In the genomic region with DNA sequence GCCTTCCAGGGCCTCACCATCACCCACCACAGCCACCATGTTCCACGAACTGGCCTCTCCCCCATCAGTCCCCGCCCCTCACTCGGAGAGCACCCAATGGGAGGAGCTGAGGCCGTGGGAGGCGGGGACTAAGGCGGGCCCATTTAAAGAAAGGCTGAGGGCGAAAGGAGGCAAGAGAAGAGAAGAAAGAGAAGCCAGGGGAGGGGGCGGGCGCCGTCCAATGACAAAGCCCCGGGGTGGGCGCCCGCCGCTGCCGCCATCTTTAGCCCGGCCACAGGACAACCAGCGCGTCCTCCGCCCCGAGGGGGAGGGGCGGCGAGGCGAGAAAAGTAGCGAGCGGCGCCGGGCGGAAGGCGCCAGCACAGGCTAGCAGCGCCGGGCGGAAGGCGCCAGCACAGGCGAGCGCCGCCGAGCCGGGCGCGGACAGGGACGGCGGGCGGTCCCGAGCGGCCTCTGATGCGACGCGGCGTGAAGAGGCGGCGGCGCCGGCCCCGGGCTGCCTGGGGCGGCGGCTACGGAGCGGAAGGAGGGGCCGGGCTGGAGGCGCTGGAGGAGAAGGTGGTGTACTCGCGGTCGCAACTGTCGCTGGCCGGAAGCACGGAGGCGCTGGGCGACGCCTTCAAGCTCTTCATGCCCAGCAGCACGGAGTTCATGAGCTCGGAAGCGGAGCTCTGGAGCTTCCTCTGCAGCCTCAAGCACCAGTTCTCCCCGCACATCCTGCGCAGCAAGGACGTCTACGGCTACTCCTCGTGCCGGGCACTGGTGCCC, we compare ENCODE assay signal across 8 mouse cellular contexts. TPM values are rescaled to one million over a fixed set of nuclear protein-coding genes. Genes with fewer than 3 reads are reported as not detected.
DNase-seq lines count a peak whose midpoint lies in the region; ATAC-seq and TF ChIP-seq lines count a peak whose summit lies in the region.

A gene (plus strand): TSS at position 177 of the 768 bp plus-strand sequence.

- H3K9me3 ChIP-seq in forebrain, embryonic 11.5 days (ENCODE audit: control insufficient read depth, low read length): no peaks in the 10 kb centered on the region
- no peaks in the 10 kb centered on the region for H3K9me3 ChIP-seq in heart, embryonic 16.5 days (replicated peaks; ENCODE audit: control insufficient read depth, low read length)
- no peaks in the 10 kb centered on the region for H3K9me3 ChIP-seq in liver, embryonic 16.5 days (replicated peaks; ENCODE audit: control insufficient read depth, low read length)
- H3K9me3 ChIP-seq in neural tube, embryonic 13.5 days: no peaks in the 10 kb centered on the region

- H3K27me3 ChIP-seq in forebrain, embryonic 11.5 days (ENCODE audit: control insufficient read depth, insufficient read depth, low read length): no peaks in the 10 kb centered on the region
- H3K27me3 ChIP-seq in heart, embryonic 16.5 days (ENCODE audit: control insufficient read depth, insufficient read depth, low read length): no peaks in the 10 kb centered on the region
- H3K27me3 ChIP-seq in liver, embryonic 16.5 days (ENCODE audit: control insufficient read depth, insufficient read depth, low read depth, low read length): no peaks in the 10 kb centered on the region; the same call in 1 of the 2 replicates
- no peaks in the 10 kb centered on the region for H3K27me3 ChIP-seq in neural tube, embryonic 13.5 days
- H3K27me3 ChIP-seq in testis, adult 2 months (ENCODE audit: control insufficient read depth, insufficient read depth, low read length): no peaks in the 10 kb centered on the region

- H3K4me3 ChIP-seq in forebrain, embryonic 11.5 days (ENCODE audit: low read depth, low read length): peak within 1 kb of the TSS; percentile 81
- peak within 1 kb of the TSS; percentile 90 for H3K4me3 ChIP-seq in heart, embryonic 16.5 days (ENCODE audit: low read length)
- H3K4me3 ChIP-seq in liver, embryonic 16.5 days (ENCODE audit: low read depth, low read length): peak within 1 kb of the TSS; percentile 83
- peak within 1 kb of the TSS; percentile 87 for H3K4me3 ChIP-seq in neural tube, embryonic 13.5 days
- peak within 1 kb of the TSS; percentile 95 for H3K4me3 ChIP-seq in testis, adult 2 months (ENCODE audit: control insufficient read depth, low read depth, low read length)

- WGBS in forebrain, embryonic 11.5 days: 1% methylated on average over 60 of the region's 78 CpGs
- under 1% methylated on average over 68 of the region's 78 CpGs for WGBS in heart, embryonic 16.5 days
- 0% methylated on average over 68 of the region's 78 CpGs for WGBS in liver, embryonic 16.5 days (ENCODE audit: insufficient replicate concordance)
- 1% methylated on average over 72 of the region's 78 CpGs for WGBS in neural tube, embryonic 13.5 days

- H3K36me3 ChIP-seq in forebrain, embryonic 11.5 days (ENCODE audit: control insufficient read depth, insufficient read depth, low read length): no peaks in the 10 kb centered on the region; the same call in 1 of the 2 replicates
- no peaks in the 10 kb centered on the region for H3K36me3 ChIP-seq in heart, embryonic 16.5 days (ENCODE audit: control insufficient read depth, insufficient read depth)
- H3K36me3 ChIP-seq in liver, embryonic 16.5 days (ENCODE audit: control insufficient read depth, insufficient read depth): no peaks in the 10 kb centered on the region; the same call in 1 of the 2 replicates
- peaks cover 5% of the 10 kb centered on the region; the same call in 1 of the 2 replicates for H3K36me3 ChIP-seq in neural tube, embryonic 13.5 days
- no peaks in the 10 kb centered on the region for H3K36me3 ChIP-seq in testis, adult 2 months (ENCODE audit: control insufficient read depth, insufficient read depth, low read length)

- TF ChIP-seq POLR2A in testis, adult 2 months (IDR thresholded peaks at IDR 0.05; ENCODE audit: control insufficient read depth, low read depth, low read length): peak; percentile 61

- peak; percentile 67 to 78 for DNase-seq in CD8-positive naive resting alpha-beta T cell, adult 2 months (ENCODE audit: low read depth in 2 of 2, low spot score in 2 of 2)
- peak; percentile 85 for DNase-seq in c-Kit-positive CD71-positive TER-119-negative erythroid progenitor cells, embryonic 14.5 days (ENCODE audit: low read depth)
- DNase-seq in forebrain, embryonic 11.5 days (ENCODE audit: low spot score): peak; percentile 94
- peak; percentile 86 to 92 for DNase-seq in kidney, postnatal 4 days

- H3K4me2 ChIP-seq in forebrain, embryonic 11.5 days (ENCODE audit: low read depth, low read length, severe bottlenecking): peak within 1 kb of the TSS; percentile 74
- peak within 1 kb of the TSS; percentile 79 for H3K4me2 ChIP-seq in heart, embryonic 16.5 days (ENCODE audit: low read depth, low read length)
- peak within 1 kb of the TSS; percentile 68 for H3K4me2 ChIP-seq in liver, embryonic 16.5 days (ENCODE audit: low read depth, low read length)
- H3K4me2 ChIP-seq in neural tube, embryonic 13.5 days: peak within 1 kb of the TSS; percentile 67

- peak within 1 kb of the TSS; percentile 91 for H3K27ac ChIP-seq in forebrain, embryonic 11.5 days (ENCODE audit: low read depth, low read length)
- H3K27ac ChIP-seq in heart, embryonic 16.5 days (ENCODE audit: low read length): peak within 1 kb of the TSS; percentile 96
- peak within 1 kb of the TSS; percentile 98 for H3K27ac ChIP-seq in liver, embryonic 16.5 days (ENCODE audit: low read length)
- peak within 1 kb of the TSS; percentile 97 for H3K27ac ChIP-seq in neural tube, embryonic 13.5 days (replicated peaks)
- H3K27ac ChIP-seq in testis, adult 2 months (ENCODE audit: control insufficient read depth, insufficient read depth, low read depth, low read length): peak within 1 kb of the TSS; percentile 94

- peak; percentile 92 for ATAC-seq in forebrain, embryonic 11.5 days (replicated peaks; ENCODE audit: low FRiP score)
- peak; percentile 77 for ATAC-seq in heart, embryonic 16.5 days (replicated peaks; ENCODE audit: extremely low read depth, insufficient read depth, low FRiP score)
- ATAC-seq in liver, embryonic 16.5 days (ENCODE audit: low read depth): peak; percentile 74
- peak; percentile 94 for ATAC-seq in neural tube, embryonic 13.5 days (ENCODE audit: low read depth)

- peak within 1 kb of the TSS; percentile 95 for H3K9ac ChIP-seq in forebrain, embryonic 11.5 days (ENCODE audit: low read length)
- peak within 1 kb of the TSS; percentile 95 for H3K9ac ChIP-seq in heart, embryonic 16.5 days (ENCODE audit: low read length)
- peak within 1 kb of the TSS; percentile 95 for H3K9ac ChIP-seq in liver, embryonic 16.5 days (ENCODE audit: low read depth, low read length)
- peak within 1 kb of the TSS; percentile 96 for H3K9ac ChIP-seq in neural tube, embryonic 13.5 days

- peaks cover 2% of the 10 kb centered on the region; the same call in 1 of the 2 replicates for H3K4me1 ChIP-seq in forebrain, embryonic 11.5 days (replicated peaks; ENCODE audit: control insufficient read depth, insufficient read depth, low read length)
- peaks cover 18% of the 10 kb centered on the region for H3K4me1 ChIP-seq in heart, embryonic 16.5 days (ENCODE audit: control insufficient read depth, insufficient read depth, low read length)
- peaks cover 15% of the 10 kb centered on the region for H3K4me1 ChIP-seq in liver, embryonic 16.5 days (ENCODE audit: control insufficient read depth, low read depth, low read length)
- H3K4me1 ChIP-seq in neural tube, embryonic 13.5 days (replicated peaks): peaks cover 28% of the 10 kb centered on the region
- H3K4me1 ChIP-seq in testis, adult 2 months (ENCODE audit: control insufficient read depth, insufficient read depth, low read length): peaks cover 3% of the 10 kb centered on the region

- no peak for TF ChIP-seq CTCF in testis, adult 2 months (IDR thresholded peaks at IDR 0.05; ENCODE audit: control insufficient read depth, insufficient read depth, insufficient replicate concordance, low read depth, low read length)

RNA-seq across cellular contexts. Expression of the gene that starts here (rescaled TPM):
- polyA plus RNA-seq in forebrain, embryonic 11.5 days (2014; fragmentation: Nextera tagmentation; extraction: Ambion mirVana): 4.8 and 5.6 TPM in 2 replicates
- 1.5 and 1.8 TPM in 2 replicates for polyA plus RNA-seq in heart, embryonic 16.5 days (2015; fragmentation: Nextera tagmentation; extraction: Ambion mirVana)
- 2.1 and 3.3 TPM in 2 replicates for polyA plus RNA-seq in liver, embryonic 16.5 days (2015; fragmentation: Nextera tagmentation; extraction: Ambion mirVana)
- polyA plus RNA-seq in neural tube, embryonic 13.5 days (2015; fragmentation: Nextera tagmentation; extraction: Ambion mirVana): 4.4 and 4.5 TPM in 2 replicates
- polyA plus RNA-seq in testis, adult 2 months (2012; rRNA removed): 2.6 and 2.8 TPM in 2 replicates

Comparison
In these comparisons a context has a peak if more than half of its experiments do, and no peak if none do; other contexts are left out.
1. Peak in every context shown above with its lines: DNase-seq, ATAC-seq, H3K4me3 ChIP-seq and H3K27ac ChIP-seq.